Mouse (Mus musculus) heart, embryonic 11.5 days (tissue): Measurements from ENCODE around the gene Suclg1. TPM values are rescaled to one million over a fixed set of nuclear protein-coding genes. Genes with fewer than 3 reads are reported as not detected.

Source experiments
- ATAC-seq: fragments of 200-750 bp; cut with Nextera tagmentation; replicated peaks from 2 replicates; pipeline ENCODE4 v1.8.0; 2017; ENCODE audit warnings: moderate library complexity; ENCODE audit not compliant: insufficient number of reproducible peaks, low FRiP score, low TSS enrichment
- H3K27ac ChIP-seq: fragments of 300-500 bp; sonication (generic); 2 replicates; pipeline ENCODE4 v1.5.1; 2014; ENCODE audit warnings: mild to moderate bottlenecking, low read depth, low read length
- H3K27me3 ChIP-seq: fragments of 300-500 bp; sonication (generic); 2 replicates; pipeline ENCODE4 v1.6.1; 2014; ENCODE audit warnings: mild to moderate bottlenecking, low read length, mixed read lengths; ENCODE audit not compliant: control insufficient read depth, insufficient read depth
- H3K36me3 ChIP-seq: fragments of 300-500 bp; sonication (generic); 2 replicates; pipeline ENCODE4 v1.6.1; 2014; ENCODE audit warnings: mild to moderate bottlenecking, low read length, moderate library complexity, mixed read lengths; ENCODE audit not compliant: control insufficient read depth, insufficient read depth
- H3K4me1 ChIP-seq: fragments of 300-500 bp; sonication (generic); 2 replicates; pipeline ENCODE4 v1.6.1; 2014; ENCODE audit warnings: low read length; ENCODE audit not compliant: control insufficient read depth, insufficient read depth
- H3K4me2 ChIP-seq: fragments of 300-500 bp; sonication (generic); 2 replicates; pipeline ENCODE4 v1.6.1; 2014; ENCODE audit warnings: mild to moderate bottlenecking, moderate library complexity
- H3K4me3 ChIP-seq: fragments of 300-500 bp; sonication (generic); 2 replicates; pipeline ENCODE4 v1.5.1; 2014; ENCODE audit warnings: low read depth, low read length
- H3K9ac ChIP-seq: fragments of 300-500 bp; sonication (generic); 2 replicates; pipeline ENCODE4 v1.6.1; 2014; ENCODE audit warnings: mild to moderate bottlenecking, low read depth, low read length, moderate library complexity
- H3K9me3 ChIP-seq: fragments of 300-500 bp; sonication (generic); replicated peaks from 2 replicates; pipeline ENCODE4 v1.6.1; 2016; ENCODE audit warnings: low read length; ENCODE audit not compliant: control insufficient read depth
- WGBS: fragments of 180-500 bp; shearing (Covaris S2); extraction: QIAGEN DNeasy Blood & Tissue Kit; methylation state at CpG from one replicate; pipeline ENCODE4 v1.1.7; 2014; ENCODE audit not compliant: insufficient replicate concordance; 5-methylcytosine and 5-hydroxymethylcytosine counted together
- polyA plus RNA-seq: library from polyadenylated mRNA; unstranded; fragments of >200 nt; fragmentation: Nextera tagmentation; extraction: Ambion mirVana; gene quantifications from 2 replicates; pipeline ENCODE4 v1.2.1, GENCODE M21; 2014

The Suclg1 gene
- polyA plus RNA-seq, 1 experiment from 2014 or later, result 264 TPM

DNA sequence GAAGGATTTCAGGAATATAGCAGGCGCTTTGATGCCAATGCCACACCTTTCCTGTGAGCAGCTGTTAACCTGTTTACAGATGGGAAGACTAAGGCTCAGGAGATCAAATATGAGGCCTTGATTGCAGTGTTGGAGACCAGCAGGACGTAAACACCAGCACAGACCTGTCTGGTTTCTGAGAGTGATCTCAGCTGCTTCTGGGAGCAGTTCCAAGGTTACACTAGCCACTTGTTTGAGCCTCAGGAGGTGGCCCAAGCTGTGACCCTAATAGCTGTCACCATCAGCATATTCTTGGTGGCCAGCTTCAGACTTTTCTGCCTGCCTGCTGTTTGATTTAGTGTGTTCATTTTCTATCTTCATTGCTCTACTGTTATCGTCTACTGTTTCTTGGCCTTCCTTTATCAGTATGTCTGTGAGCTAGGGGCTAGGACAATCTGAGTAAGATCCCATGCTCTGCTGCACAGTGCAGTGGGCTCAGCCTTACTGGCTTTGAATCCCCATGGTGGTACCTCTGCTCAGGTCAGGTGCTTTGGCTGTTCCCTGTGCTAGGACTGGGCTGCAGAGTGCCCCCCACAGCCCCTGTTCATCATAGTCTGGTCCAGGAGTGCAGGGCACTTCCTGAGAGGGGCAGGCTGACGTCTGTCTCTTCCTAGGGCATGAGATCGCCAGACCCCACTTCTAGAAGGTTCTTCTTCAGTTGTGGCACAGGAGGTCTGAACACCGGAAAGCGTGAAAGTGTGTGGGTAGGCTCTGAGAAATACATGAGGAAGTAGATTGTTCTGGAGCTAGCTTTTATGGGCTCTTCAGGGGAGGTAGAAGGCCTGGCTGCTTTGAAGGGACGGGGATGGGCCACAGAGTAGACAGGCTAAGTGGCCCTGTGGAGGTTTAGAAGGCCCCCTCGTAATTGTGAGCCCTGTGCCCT is 6.4 kb downstream of the Suclg1 start:
- Histone ChIP-seq H3K4me1 (peaks cover 21% of the 10 kb centered on the region), H3K36me3 (peaks cover 9% of the 10 kb centered on the region), H3K9me3 (no peaks in the 10 kb centered on the region), H3K9ac (no peak overlapping the region), H3K4me2 (no peak overlapping the region), H3K4me3 (no peak overlapping the region), H3K27me3 (no peaks in the 10 kb centered on the region), H3K27ac (0 out of 2 replicates have a peak overlapping the region, but pooled peaks have one; percentile 37)
- no peak for ATAC-seq
- WGBS, result 72% methylated on average over 9 of the region's 9 CpGs

DNA sequence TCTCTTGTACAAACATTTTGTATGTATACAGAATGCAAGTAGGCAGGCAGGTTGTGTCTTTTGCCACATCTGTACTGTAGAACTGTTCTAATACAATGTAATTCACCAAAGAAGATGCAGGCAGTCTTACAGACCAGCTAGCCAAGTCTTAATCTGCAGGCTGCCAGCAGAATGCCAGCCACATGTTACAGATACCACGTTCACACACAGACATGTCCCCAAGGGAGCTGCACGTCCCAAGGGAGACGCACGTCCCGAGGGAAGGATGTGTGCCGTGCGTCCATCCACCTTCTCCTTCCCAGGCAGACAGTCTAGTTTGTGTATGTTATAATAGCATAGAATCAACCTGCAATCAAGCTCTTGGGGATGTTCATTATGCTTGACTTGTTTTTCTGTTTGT is 8.9 kb downstream of the Suclg1 start:
- no peaks in the 10 kb centered on the region for H3K27me3 ChIP-seq
- peaks cover 20% of the 10 kb centered on the region for H3K36me3 ChIP-seq
- peaks cover 15% of the 10 kb centered on the region for H3K4me1 ChIP-seq
- no peak overlapping the region for H3K4me3 ChIP-seq
- no peak overlapping the region for H3K4me2 ChIP-seq
- no peak overlapping the region for H3K9ac ChIP-seq
- no peaks in the 10 kb centered on the region for H3K9me3 ChIP-seq
- no peak for ATAC-seq
- H3K27ac ChIP-seq, result no peak overlapping the region
- WGBS, result 93% methylated on average over 7 of the region's 7 CpGs

DNA sequence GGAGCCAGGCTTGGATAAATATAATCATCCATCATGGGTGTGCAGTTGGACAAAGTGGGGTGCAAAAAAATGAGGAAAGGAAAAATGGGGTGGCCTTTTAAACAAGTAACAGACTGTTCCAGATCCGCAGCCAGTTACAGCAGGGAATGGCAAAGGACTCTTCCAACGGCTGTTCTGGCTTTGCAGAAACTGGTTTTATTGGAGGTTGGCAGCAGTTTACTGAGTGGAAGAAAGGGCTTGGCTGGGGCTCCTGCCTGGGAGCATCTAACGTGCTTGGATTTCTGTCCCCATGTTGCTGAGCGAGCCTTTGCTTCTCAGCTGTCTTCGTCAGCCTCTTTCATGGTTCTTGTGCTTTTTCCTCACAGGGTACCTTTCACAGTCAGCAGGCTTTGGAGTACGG is 11.9 kb downstream of the Suclg1 start:
- Histone ChIP-seq H3K4me3 (no peak overlapping the region), H3K36me3 (peaks cover 30% of the 10 kb centered on the region), H3K4me2 (no peak overlapping the region), H3K27ac (no peak overlapping the region), H3K9me3 (no peaks in the 10 kb centered on the region), H3K27me3 (no peaks in the 10 kb centered on the region), H3K9ac (no peak overlapping the region), H3K4me1 (no peaks in the 10 kb centered on the region)
- ATAC-seq, result no peak
- WGBS, result 90% methylated on average over 6 of the region's 6 CpGs

DNA sequence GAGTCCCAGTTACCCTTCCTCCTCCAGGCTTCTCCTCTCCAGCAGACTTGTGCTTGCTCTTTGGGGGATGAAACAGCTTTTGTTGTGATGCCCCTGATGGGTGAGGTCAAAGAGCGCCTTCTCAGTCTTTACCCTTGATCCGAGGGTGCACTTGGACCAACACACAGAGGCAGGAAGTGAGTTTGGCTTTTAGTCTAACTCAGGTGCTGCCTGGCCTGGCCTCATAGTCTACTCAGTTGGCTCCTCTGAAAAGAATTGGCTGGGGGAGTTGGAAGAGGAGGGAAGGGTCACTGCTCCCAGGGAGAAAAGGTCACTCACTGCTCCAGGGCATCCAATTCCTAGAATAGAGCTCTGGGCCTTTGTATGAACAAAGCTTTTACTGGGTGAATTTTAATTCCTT is 16.6 kb downstream of the Suclg1 start:
- Histone ChIP-seq H3K9me3 (no peaks in the 10 kb centered on the region), H3K9ac (no peak overlapping the region), H3K4me2 (no peak overlapping the region), H3K27ac (no peak overlapping the region), H3K4me1 (no peaks in the 10 kb centered on the region), H3K36me3 (peaks cover 23% of the 10 kb centered on the region), H3K27me3 (no peaks in the 10 kb centered on the region), H3K4me3 (no peak overlapping the region)
- WGBS, result 75% methylated on average over 2 of the region's 2 CpGs
- ATAC-seq, result no peak

DNA sequence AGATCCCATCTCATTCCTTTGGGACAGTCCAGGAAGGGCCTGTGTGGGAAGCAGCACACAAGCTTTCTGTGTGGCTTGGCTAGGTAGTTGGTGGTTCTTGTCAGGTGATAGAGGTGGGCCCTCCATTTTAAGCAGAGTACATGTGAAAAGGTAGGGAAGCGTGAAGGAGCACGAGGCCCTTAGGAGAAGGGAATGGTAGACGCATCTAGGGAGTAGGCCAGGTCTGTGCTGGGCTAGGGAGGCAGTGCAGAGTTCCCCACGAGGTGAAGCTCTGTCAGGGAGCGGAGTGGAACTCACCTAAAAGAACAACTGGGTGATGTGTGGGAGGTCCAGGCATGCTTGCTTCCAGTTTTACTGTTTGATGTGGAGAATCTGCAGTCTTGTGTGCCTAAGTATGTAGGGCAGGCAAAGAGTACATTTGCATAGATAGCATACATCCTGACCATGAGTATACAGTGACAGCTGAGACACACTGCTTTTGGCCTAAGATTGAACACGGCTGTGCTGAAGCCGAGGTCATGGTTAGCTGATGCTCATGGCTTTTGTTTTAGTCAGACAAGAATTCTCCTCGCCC is 19.6 kb downstream of the Suclg1 start:
- 88% methylated on average over 8 of the region's 8 CpGs for WGBS
- no peak overlapping the region for H3K4me3 ChIP-seq
- no peaks in the 10 kb centered on the region for H3K27me3 ChIP-seq
- no peak for ATAC-seq
- no peaks in the 10 kb centered on the region for H3K9me3 ChIP-seq
- no peak overlapping the region for H3K4me2 ChIP-seq
- no peaks in the 10 kb centered on the region for H3K4me1 ChIP-seq
- no peak overlapping the region for H3K9ac ChIP-seq
- peaks cover 36% of the 10 kb centered on the region for H3K36me3 ChIP-seq
- no peak overlapping the region for H3K27ac ChIP-seq

DNA sequence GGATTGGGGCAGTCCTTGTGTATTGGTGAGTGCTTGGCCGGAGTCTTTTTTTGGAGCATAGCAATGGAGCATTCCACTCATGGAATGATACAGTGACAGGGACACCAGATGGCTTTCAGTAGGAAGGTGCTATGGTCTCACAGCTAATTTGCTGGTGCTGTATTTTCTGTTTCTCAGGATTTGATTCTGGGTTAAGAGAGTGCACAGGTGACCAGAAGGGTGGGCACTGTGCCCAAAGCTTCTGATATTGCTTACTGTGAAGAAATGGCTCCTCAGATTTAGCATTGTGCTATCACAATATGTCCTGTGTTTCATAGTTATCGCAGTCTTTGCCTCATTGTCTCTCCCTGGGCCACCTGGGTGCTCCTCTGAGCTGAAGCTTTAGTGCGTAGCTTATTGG is 21.2 kb downstream of the Suclg1 start:
- Histone ChIP-seq H3K36me3 (peaks cover 35% of the 10 kb centered on the region), H3K4me3 (no peak overlapping the region), H3K4me2 (no peak overlapping the region), H3K27ac (no peak overlapping the region), H3K27me3 (no peaks in the 10 kb centered on the region), H3K4me1 (no peaks in the 10 kb centered on the region), H3K9me3 (no peaks in the 10 kb centered on the region), H3K9ac (no peak overlapping the region)
- 96% methylated on average over 3 of the region's 3 CpGs for WGBS
- no peak for ATAC-seq

DNA sequence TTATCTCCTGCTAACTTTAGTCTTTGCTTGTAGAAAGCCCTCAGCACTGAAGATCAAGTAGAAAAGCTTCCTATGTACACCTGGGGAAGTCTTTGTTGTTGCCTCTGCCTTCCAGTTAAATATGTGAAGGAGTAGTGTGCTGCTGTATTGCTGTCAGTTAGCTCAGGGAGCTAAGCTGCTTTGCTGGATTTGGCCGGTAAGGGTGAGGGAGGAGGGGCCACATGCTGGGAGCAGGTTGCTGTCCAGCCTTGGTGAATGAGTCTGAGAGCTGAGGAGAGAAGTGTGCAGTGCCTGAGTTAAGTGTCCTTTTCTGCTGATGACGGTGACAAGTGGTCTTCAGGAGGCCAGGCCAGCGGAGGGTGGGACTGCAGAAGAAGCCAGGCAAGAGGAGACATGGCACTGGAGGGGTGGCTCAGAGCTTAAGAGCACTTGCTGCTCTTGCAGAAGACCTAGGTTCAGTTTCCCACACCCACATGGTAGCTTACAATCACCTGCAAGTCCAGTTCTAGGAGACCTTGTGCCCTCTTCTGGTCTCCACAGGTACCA is 23.4 kb downstream of the Suclg1 start:
- no peak overlapping the region for H3K4me3 ChIP-seq
- no peaks in the 10 kb centered on the region for H3K9me3 ChIP-seq
- ATAC-seq, result no peak
- H3K4me2 ChIP-seq, result no peak overlapping the region
- H3K9ac ChIP-seq, result no peak overlapping the region
- 70% methylated on average over 3 of the region's 3 CpGs for WGBS
- no peaks in the 10 kb centered on the region for H3K27me3 ChIP-seq
- no peak overlapping the region for H3K27ac ChIP-seq
- H3K36me3 ChIP-seq, result peaks cover 47% of the 10 kb centered on the region
- no peaks in the 10 kb centered on the region for H3K4me1 ChIP-seq

DNA sequence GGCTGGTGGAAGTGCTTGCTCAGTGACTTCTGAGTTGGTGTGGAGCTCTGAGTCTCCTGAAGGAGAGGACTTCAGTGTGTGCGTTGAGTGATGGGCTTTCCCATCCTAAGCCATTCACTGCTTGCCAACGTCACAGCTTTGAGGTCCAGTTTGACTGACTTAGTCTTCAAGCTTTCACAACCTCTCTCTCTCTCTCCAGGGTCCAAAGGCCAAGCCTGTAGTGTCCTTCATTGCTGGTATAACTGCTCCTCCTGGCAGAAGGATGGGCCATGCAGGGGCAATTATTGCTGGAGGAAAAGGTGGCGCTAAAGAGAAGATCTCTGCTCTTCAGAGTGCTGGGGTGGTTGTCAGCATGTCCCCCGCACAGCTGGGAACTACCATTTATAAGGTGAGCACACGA is 26.8 kb downstream of the Suclg1 start:
- H3K9me3 ChIP-seq, result no peaks in the 10 kb centered on the region
- H3K4me1 ChIP-seq, result no peaks in the 10 kb centered on the region
- H3K4me2 ChIP-seq, result no peak overlapping the region
- H3K9ac ChIP-seq, result no peak overlapping the region
- ATAC-seq, result no peak
- 81% methylated on average over 5 of the region's 5 CpGs for WGBS
- no peaks in the 10 kb centered on the region for H3K27me3 ChIP-seq
- H3K4me3 ChIP-seq, result no peak overlapping the region
- peaks cover 51% of the 10 kb centered on the region for H3K36me3 ChIP-seq
- no peak overlapping the region for H3K27ac ChIP-seq
